Mouse (Mus musculus): ENCODE data around the gene Hcst. TPM values are rescaled to one million over a fixed set of nuclear protein-coding genes. Genes with fewer than 3 reads are reported as not detected.

Gene Hcst
- total RNA-seq, 2 experiments from 2014 or later = 0.74 TPM; not detected in 1

DNA sequence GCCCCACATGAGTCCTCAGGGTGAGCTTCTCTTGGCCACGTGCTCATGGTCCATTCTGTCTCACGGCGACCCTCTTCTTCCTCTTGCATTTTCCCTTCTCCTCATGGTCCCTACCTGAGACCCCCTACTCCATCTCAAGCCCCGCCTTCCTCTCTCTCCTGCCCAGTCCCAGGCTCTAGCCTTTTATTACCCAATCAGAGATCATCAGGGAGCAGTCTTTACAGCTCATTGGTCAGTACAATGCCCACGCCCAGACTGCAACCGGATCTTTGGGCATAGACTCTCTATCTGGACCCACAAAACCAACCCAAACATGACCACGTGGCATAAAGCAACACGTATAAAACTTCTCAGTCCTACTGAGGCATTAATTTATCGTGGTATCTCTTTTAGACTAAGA is 35.5 kb downstream of the Hcst start:
- DNase-seq (ENCODE audit: low spot score in 2 of 2) = no peak

DNA sequence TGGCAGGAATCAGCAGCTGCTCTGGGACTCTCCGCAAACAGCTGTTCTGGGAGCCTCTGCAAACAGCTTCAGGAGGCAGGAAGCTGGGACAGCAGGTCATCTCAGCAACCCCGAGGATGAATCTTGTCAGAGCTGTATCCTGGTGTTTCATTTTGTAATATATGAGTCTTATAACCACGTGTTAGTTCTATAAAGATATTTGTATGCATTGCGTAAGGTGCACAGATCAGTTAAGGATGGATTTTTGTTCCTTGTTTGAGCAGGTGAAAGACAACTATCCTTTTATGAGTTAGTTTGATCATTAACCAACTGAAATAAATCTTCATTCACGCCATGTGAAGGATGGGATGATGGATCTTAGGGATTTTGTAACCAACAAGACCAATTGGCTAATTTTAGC is 39.6 kb downstream of the Hcst start:
- no peak for DNase-seq (ENCODE audit: low spot score in 2 of 2)

DNA sequence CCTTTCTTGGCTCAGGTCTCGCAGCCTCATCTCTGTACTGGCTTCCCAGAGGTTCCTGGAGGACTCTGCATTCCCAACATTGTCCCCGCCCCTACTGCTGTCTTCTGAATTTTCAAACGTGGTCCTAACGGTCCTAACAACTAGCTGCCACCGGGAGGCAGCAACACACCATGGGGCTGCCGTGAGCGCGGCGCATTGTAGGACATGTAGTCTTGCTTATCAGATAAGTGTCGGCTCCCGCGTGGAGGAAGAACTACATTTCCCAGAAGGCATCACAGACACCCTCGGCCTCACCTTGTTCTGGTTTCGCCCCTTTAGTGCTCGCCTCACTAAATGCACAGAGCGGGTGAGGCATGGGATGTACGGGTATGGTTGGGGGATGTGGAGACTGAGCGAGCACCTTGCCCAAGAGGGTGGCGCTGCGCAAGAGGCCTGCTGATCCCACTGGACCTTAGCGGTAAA is 46.1 kb downstream of the Hcst start:
- peak; percentile 76 to 89 for DNase-seq (ENCODE audit: low spot score in 2 of 2)

Other genes with a start within 250 kb of the Hcst start
- 100 to 1,000 TPM; 268 to 275 TPM for gene Cox7a1, start 235.7 kb downstream of the Hcst start, total RNA-seq (2021)
- gene Capns1, start 221.0 kb downstream of the Hcst start, total RNA-seq (2021) = 100 to 1,000 TPM; 272 to 284 TPM
- gene Polr2i, start 187.9 kb downstream of the Hcst start, total RNA-seq (2021) = 10 to 100 TPM; 91.6 to 94.0 TPM
- gene Tbcb, start 187.6 kb downstream of the Hcst start, total RNA-seq (2021) = 10 to 100 TPM; 62.5 to 64.9 TPM
- under 1 TPM; 0.78 TPM for gene Ovol3, start 184.1 kb downstream of the Hcst start, total RNA-seq (2021)
- gene Thap8, start 139.8 kb downstream of the Hcst start, total RNA-seq (2021) = under 1 TPM; 0.29 to 0.96 TPM
- 1 to 10 TPM; 5.5 to 7.4 TPM for gene Wdr62, start 139.4 kb downstream of the Hcst start, total RNA-seq (2021)
- 10 to 100 TPM; 29.8 to 42.1 TPM for gene Clip3, start 128.1 kb downstream of the Hcst start, total RNA-seq (2021)
- gene Alkbh6, start 111.1 kb downstream of the Hcst start, total RNA-seq (2021) = 10 to 100 TPM; 25.0 to 26.5 TPM
- 1 to 10 TPM; 2.5 to 3.8 TPM for gene Syne4, start 105.0 kb downstream of the Hcst start, total RNA-seq (2021)
- gene E130208F15Rik, start 98.1 kb downstream of the Hcst start, total RNA-seq (2021) = 1 to 10 TPM; 1.2 to 1.4 TPM
- gene Sdhaf1, start 96.0 kb downstream of the Hcst start, total RNA-seq (2021) = 10 to 100 TPM; 12.0 to 13.2 TPM
- 1 to 10 TPM; 3.3 to 3.8 TPM for gene Lrfn3, start 57.1 kb downstream of the Hcst start, total RNA-seq (2021)
- gene Tyrobp, start 6.1 kb downstream of the Hcst start, total RNA-seq (2021) = 10 to 100 TPM; 24.9 to 33.3 TPM
- under 1 TPM; 0.56 to 0.67 TPM for gene Nfkbid, start 1.9 kb upstream of the Hcst start, total RNA-seq (2021)
- gene Aplp1, start 25.7 kb upstream of the Hcst start, total RNA-seq (2021) = 1 to 10 TPM; 3.5 to 4.2 TPM
- under 1 TPM; 0.39 to 0.93 TPM for gene Kirrel2, start 37.8 kb upstream of the Hcst start, total RNA-seq (2021)
- not detected for gene Nphs1, start 38.5 kb upstream of the Hcst start, total RNA-seq (2021)
- gene Prodh2, start 73.8 kb upstream of the Hcst start, total RNA-seq (2021) = under 1 TPM in 1 of 2 experiments, not detected in 1; 0.44 TPM
- 1 to 10 TPM; 9.6 to 9.8 TPM for gene Arhgap33, start 115.2 kb upstream of the Hcst start, total RNA-seq (2021)
- gene Hspb6, start 132.3 kb upstream of the Hcst start, total RNA-seq (2021) = 100 to 1,000 TPM; 182 to 186 TPM
- gene Proser3, start 132.4 kb upstream of the Hcst start, total RNA-seq (2021) = 10 to 100 TPM; 10.1 to 10.4 TPM
- gene Lin37, start 140.0 kb upstream of the Hcst start, total RNA-seq (2021) = 10 to 100 TPM; 17.3 to 18.6 TPM
- 10 to 100 TPM; 55.6 to 62.4 TPM for gene U2af1l4, start 143.4 kb upstream of the Hcst start, total RNA-seq (2021)
- 1 to 10 TPM; 2.6 to 2.9 TPM for gene Gm49396, start 143.5 kb upstream of the Hcst start, total RNA-seq (2021)
- gene Psenen, start 143.8 kb upstream of the Hcst start, total RNA-seq (2021) = 100 to 1,000 TPM in 1 of 2 experiments, 10 to 100 TPM in 1; 87.0 to 103 TPM
- 1 to 10 TPM; 1.5 to 1.7 TPM for gene Igflr1, start 145.6 kb upstream of the Hcst start, total RNA-seq (2021)
- gene Kmt2b, start 168.9 kb upstream of the Hcst start, total RNA-seq (2021) = 10 to 100 TPM; 34.0 to 34.2 TPM
- gene Zbtb32, start 179.1 kb upstream of the Hcst start, total RNA-seq (2021) = not detected
- under 1 TPM; 0.32 to 0.67 TPM for gene Upk1a, start 193.0 kb upstream of the Hcst start, total RNA-seq (2021)
- 1,000 to 10,000 TPM; 1,025 to 1,032 TPM for gene Cox6b1, start 206.3 kb upstream of the Hcst start, total RNA-seq (2021)
- gene Etv2, start 216.0 kb upstream of the Hcst start, total RNA-seq (2021) = not detected
- gene Rbm42, start 230.5 kb upstream of the Hcst start, total RNA-seq (2021) = 10 to 100 TPM; 54.6 to 56.2 TPM
- 10 to 100 TPM in 1 of 2 experiments, 1 to 10 TPM in 1; 7.1 to 10.4 TPM for gene Haus5, start 245.1 kb upstream of the Hcst start, total RNA-seq (2021)

Measured in gastrocnemius, postnatal 4 days (tissue).